Mouse (Mus musculus) CD4-positive, CD25-positive, alpha-beta regulatory T cell, adult 9 weeks (primary cell): ENCODE results near the gene Mbd3l2. TPM values are rescaled to one million over a fixed set of nuclear protein-coding genes. Genes with fewer than 3 reads are reported as not detected.

Source experiments
- polyA plus RNA-seq: library from polyadenylated mRNA; unstranded; fragments of 100-300 nt; shearing (Covaris generic); gene quantifications from one replicate; pipeline ENCODE4 v1.2.1, GENCODE M21; 2017

Gene Mbd3l2
- polyA plus RNA-seq: not detected

DNA sequence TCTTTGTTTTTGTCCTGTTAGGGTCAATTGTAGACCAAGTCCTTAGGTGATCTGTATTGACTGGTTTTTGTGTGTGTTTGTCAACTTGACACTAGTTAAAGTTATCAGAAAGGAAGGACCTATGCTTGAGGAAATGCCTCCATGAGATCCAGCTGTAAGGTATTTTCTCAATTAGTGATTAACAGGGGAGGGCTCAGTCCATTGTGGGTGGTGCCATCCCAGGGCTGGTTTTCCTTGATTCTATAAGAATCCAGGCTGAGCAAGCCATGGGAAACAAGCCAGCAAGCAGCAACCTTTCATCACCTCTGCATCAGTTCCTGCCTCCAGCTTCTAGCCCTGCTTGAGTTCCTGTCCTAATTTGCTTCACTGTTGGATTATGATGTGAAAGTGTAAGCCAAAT lies at the start of gene Mbd3l2:
Gene Mbd3l2, plus strand, starts transcription at position 301 of the 400 bp plus-strand sequence.

DNA sequence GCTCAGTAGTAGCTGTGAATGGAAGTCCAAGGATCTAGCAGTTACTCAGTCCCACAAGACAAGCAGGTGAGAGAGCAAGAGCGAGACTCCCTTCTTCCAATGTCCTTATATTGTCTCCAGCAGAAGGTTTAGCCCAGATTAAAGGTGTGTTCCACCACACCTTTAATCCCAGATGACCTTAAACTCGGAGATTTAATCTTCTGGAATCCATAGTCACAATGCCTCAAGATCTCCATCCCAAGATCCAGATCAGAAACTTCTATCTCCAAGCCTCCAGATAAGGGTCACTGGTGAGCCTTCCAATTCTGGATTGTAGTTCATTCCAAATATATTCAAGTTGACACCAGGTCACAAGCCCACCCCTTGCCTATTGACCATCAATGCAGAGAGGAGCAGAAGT lies 27.6 kb upstream of the Mbd3l2 start, which contains the start of gene Naalad2:
Gene Naalad2, minus strand, starts transcription at position 101 of the 400 bp plus-strand sequence.

DNA sequence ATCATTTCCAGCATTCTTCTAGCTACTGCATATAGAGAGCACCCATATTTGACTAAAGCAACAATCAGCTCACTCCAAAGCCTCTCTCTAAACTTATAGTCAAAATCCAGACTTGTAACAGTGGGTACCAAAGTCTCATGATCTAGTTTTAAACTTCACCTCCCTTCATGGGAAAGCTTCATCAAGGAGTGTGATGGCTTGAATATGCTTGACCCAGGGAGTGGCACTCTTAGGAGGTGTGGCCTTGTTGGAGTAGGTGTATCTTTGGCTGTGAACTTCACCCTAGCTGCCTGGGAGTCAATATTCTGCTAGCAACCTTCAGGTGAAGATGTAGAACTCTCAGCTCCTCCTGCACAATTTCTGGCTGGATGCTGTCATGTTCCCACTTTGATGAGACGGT lies 26.3 kb upstream of the Mbd3l2 start, which contains the start of gene Ubtfl1:
Gene Ubtfl1, plus strand, starts transcription at position 301 of the 400 bp plus-strand sequence.

DNA sequence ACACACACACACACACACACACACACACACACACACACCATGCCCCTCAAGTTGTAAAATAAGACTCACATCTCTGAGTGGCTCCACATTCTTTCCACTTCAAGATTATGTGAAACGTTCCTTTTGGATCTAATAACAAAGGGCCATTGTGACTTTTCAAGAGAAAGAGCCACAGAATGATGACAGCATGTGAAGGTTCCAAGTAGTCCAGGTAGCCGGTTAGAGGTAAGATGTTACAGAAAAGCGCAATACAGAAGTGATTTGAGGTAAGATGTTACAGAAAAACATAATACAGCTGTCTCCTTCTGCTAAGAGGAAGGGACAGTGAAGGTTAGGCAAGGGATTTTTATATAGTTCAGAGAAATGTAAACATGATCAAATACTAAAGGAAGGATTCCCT lies 47.7 kb downstream of the Mbd3l2 start, which contains the start of the genes Zfp558 and Mbd3l1:
Gene Zfp558, minus strand, starts transcription at position 101 of the 400 bp plus-strand sequence.
Gene Mbd3l1, plus strand, starts transcription at position 192 of the 400 bp plus-strand sequence.

Other genes with a start within 250 kb of the Mbd3l2 start
- gene Chordc1, start 138.5 kb upstream of the Mbd3l2 start, polyA plus RNA-seq: 134 TPM
- 0.20 TPM for gene Naalad2, start 27.7 kb upstream of the Mbd3l2 start, polyA plus RNA-seq
- 0.11 TPM for gene Ubtfl1, start 26.2 kb upstream of the Mbd3l2 start, polyA plus RNA-seq
- gene Zfp558, start 47.6 kb downstream of the Mbd3l2 start, polyA plus RNA-seq: 3.7 TPM
- gene Mbd3l1, start 47.7 kb downstream of the Mbd3l2 start, polyA plus RNA-seq: not detected
- 0.46 TPM for gene Muc16, start 243.9 kb downstream of the Mbd3l2 start, polyA plus RNA-seq